Mouse (Mus musculus) lung, postnatal 0 days (tissue): ENCODE results near the gene Asap3. TPM values are rescaled to one million over a fixed set of nuclear protein-coding genes. Genes with fewer than 3 reads are reported as not detected.

Experiments
- ATAC-seq: fragments of 200-750 bp; cut with Nextera tagmentation; 2 replicates; pipeline ENCODE4 v1.8.0; 2017; ENCODE audit warnings: moderate library complexity
- DNase-seq: peaks from one replicate; pipeline ENCODE4 v3.0.0-alpha.2; 2016; ENCODE audit warnings: low spot score
- H3K27ac ChIP-seq: fragments of 300-500 bp; sonication (generic); 2 replicates; pipeline ENCODE4 v1.5.1; 2014; ENCODE audit warnings: antibody characterized with exemption, mild to moderate bottlenecking, low read length, mixed read lengths
- H3K27me3 ChIP-seq: fragments of 300-500 bp; sonication (generic); replicated peaks from 2 replicates; pipeline ENCODE4 v1.6.1; 2014; ENCODE audit warnings: low read length, mixed read lengths; ENCODE audit not compliant: insufficient read depth
- H3K36me3 ChIP-seq: fragments of 300-500 bp; sonication (generic); 2 replicates; pipeline ENCODE4 v1.6.1; 2014; ENCODE audit warnings: low read length, mixed read lengths; ENCODE audit not compliant: insufficient read depth
- H3K4me1 ChIP-seq: fragments of 300-500 bp; sonication (generic); 2 replicates; pipeline ENCODE4 v1.6.1; 2014; ENCODE audit warnings: antibody characterized with exemption, low read depth, low read length, mixed read lengths; ENCODE audit not compliant: insufficient read depth
- H3K4me2 ChIP-seq: fragments of 300-500 bp; sonication (generic); replicated peaks from 2 replicates; pipeline ENCODE4 v1.6.1; 2014; ENCODE audit warnings: low read depth, mild to moderate bottlenecking, low read length, moderate library complexity, mixed read lengths
- H3K4me3 ChIP-seq: fragments of 300-500 bp; sonication (generic); 2 replicates; pipeline ENCODE4 v1.5.1; 2014; ENCODE audit warnings: low read depth, low read length
- H3K9ac ChIP-seq: fragments of 300-500 bp; sonication (generic); replicated peaks from 2 replicates; pipeline ENCODE4 v1.6.1; 2014; ENCODE audit warnings: low read depth, mild to moderate bottlenecking
- H3K9me3 ChIP-seq: fragments of 300-500 bp; sonication (generic); 2 replicates; pipeline ENCODE4 v1.6.1; 2016; ENCODE audit warnings: low read length, mixed read lengths
- CTCF ChIP-seq: IDR thresholded peaks from 2 replicates; pipeline ENCODE4 v1.5.1; 2016; ENCODE audit warnings: antibody characterized with exemption, mild to moderate bottlenecking
- EP300 ChIP-seq: IDR thresholded peaks from 2 replicates; pipeline ENCODE4 v1.6.1; 2016; ENCODE audit warnings: antibody characterized with exemption, mild to moderate bottlenecking, control low read depth
- WGBS: fragments of 180-500 bp; shearing (Covaris S2); extraction: QIAGEN DNeasy Blood & Tissue Kit; methylation state at CpG from one replicate; pipeline ENCODE4 v1.1.7; 2014; 5-methylcytosine and 5-hydroxymethylcytosine counted together
- polyA plus RNA-seq: library from polyadenylated mRNA; unstranded; fragments of >200 nt; fragmentation: Nextera tagmentation; extraction: Ambion mirVana; gene quantifications from 2 replicates; pipeline ENCODE4 v1.2.1, GENCODE M21; 2015

Asap3 gene
- polyA plus RNA-seq, 1 experiment from 2014 or later: 5.4 TPM

DNA sequence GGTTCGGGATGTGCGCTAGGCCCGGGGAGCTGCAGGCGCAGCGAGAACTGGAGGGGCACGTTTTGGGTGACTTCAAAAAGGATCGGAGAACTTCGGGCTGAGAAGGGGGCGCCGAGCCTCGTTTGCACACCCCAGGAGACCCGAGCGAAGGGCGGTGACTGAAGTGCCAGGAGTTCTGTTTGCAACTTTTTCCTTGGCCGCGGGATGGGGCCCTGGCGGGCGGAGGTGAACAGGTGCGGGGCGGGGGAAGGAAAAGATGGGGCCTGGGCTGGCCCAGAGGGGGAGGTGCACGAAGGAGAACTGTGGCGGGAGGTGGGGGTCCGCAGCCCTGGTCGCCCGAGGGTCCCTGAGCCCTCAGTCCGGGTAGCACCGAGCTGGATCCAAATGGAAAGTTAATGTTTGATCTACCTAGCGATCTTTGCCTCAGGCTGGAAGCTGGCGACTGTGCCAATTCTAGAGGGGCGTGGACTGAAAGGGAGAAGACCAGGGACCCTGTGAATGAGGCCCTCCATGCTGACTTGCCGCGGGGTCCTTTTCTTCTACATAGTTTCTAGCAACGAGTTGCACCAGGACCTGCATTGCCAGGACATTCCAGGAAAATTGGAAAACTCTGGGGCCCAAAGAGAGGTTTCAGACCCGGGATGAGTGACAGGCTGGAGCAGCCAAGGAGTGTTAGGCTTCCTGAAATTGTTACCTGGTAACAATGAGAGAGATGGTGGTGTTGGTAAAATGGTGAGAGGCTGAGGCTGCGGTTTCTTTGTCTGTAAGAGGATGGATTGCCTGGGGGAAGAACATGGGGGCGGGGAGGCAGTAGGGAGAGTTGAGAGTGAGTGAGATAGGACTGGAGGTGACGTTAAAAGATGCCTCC is 42.5 kb downstream of the Asap3 start:
- Histone ChIP-seq H3K4me1 (peaks cover 25% of the 10 kb centered on the region), H3K27me3 (peaks cover 8% of the 10 kb centered on the region; the same call in 1 of the 2 replicates), H3K4me3 (peak overlapping the region; percentile 50), H3K36me3 (no peaks in the 10 kb centered on the region), H3K27ac (0 out of 2 replicates have a peak overlapping the region, but pooled peaks have one; percentile 14), H3K4me2 (peak overlapping the region; percentile 95), H3K9ac (no peak overlapping the region; the same call in 1 of the 2 replicates), H3K9me3 (no peaks in the 10 kb centered on the region)
- 2% methylated on average over 33 of the region's 37 CpGs for WGBS
- TF ChIP-seq EP300 (no peak), CTCF (no peak)
- ATAC-seq: no peak
- peak; percentile 45 for DNase-seq

DNA sequence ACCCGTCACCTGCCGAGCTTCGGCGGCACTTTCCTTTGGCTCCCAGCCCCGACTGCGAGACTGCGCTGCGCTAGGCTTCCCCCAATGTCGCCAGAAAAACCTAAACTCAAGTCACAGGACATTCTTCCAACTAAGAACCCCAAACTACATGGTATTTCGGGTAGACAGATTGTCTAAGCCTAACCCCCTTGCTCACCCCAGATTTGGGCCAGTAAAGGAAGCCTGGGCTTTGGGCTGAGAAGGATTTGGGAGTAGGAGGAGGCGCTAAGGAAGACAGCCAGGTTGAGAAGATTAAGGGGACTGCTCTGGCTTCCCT is 43.1 kb downstream of the Asap3 start:
- Histone ChIP-seq H3K9ac (no peak overlapping the region), H3K4me1 (peaks cover 25% of the 10 kb centered on the region), H3K36me3 (no peaks in the 10 kb centered on the region), H3K9me3 (no peaks in the 10 kb centered on the region), H3K4me2 (peak overlapping the region; percentile 95), H3K27me3 (peaks cover 8% of the 10 kb centered on the region; the same call in 1 of the 2 replicates), H3K27ac (0 out of 2 replicates have a peak overlapping the region, but pooled peaks have one; percentile 40), H3K4me3 (peak overlapping the region; percentile 50; the same call in 1 of the 2 replicates)
- 17% methylated on average over 11 of the region's 11 CpGs for WGBS
- DNase-seq (no peak), ATAC-seq (no peak)
- TF ChIP-seq EP300: no peak
- no peak for TF ChIP-seq CTCF

DNA sequence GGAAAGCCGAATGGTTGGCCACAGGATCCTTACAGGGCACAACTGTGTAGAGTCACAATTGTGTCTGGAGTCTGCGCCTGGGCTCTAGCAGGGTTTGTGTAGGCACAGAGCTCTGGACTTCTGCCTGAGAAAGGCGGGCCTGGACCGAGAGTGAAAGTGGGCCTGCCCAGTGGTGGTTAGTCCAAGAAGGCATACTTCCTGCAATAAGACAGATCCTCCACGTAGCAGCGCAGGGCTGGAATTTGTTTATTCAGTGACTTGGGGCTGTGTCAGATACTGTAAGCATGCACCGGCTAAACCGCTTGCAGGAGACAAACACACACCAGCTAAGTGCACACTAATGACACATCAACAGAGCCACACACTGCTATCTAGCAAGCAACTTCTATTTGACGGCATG is 43.6 kb downstream of the Asap3 start:
- Histone ChIP-seq H3K4me2 (peak overlapping the region; percentile 95), H3K4me1 (peaks cover 25% of the 10 kb centered on the region), H3K36me3 (no peaks in the 10 kb centered on the region), H3K4me3 (no peak overlapping the region), H3K27me3 (peaks cover 8% of the 10 kb centered on the region; the same call in 1 of the 2 replicates), H3K27ac (0 out of 2 replicates have a peak overlapping the region, but pooled peaks have one; percentile 40), H3K9ac (no peak overlapping the region), H3K9me3 (no peaks in the 10 kb centered on the region)
- ATAC-seq (peak; percentile 76), DNase-seq (peak; percentile 87)
- WGBS: 8% methylated on average over 9 of the region's 9 CpGs
- TF ChIP-seq CTCF: 0 out of 2 replicates have a peak, but pooled peaks have one; percentile 10
- no peak for TF ChIP-seq EP300

DNA sequence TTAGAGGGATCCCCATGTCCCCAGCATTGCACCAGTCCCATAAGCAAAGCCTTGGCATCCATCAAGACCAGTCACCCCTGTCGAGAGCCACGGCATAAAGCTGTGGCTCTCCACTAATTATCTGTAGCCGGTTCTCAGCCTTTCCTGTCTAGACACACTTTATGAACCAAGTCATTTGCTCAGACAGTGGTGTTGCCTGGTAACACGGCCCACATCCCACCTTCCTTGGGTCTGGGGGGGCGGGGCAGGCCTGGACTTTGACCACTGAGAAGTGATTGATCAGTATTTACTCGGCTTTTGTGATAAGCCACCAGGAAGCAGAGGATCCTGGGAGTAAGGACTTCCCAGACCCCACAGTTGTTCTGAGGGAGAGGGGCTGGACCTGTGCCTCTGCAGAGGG is 49.8 kb downstream of the Asap3 start:
- WGBS: 16% methylated on average over 6 of the region's 6 CpGs
- DNase-seq: no peak
- ATAC-seq: no peak

GRCm38 (mm10) chr4:136256696-136257095 is 50.5 kb downstream of the Asap3 start:
- no peak for ATAC-seq
- H3K9me3 ChIP-seq: no peaks in the 10 kb centered on the region
- DNase-seq: no peak
- TF ChIP-seq CTCF (no peak), EP300 (no peak)
- H3K4me3 ChIP-seq: no peak overlapping the region
- H3K4me1 ChIP-seq: no peaks in the 10 kb centered on the region
- H3K27ac ChIP-seq: no peak overlapping the region
- H3K27me3 ChIP-seq: no peaks in the 10 kb centered on the region
- H3K9ac ChIP-seq: no peak overlapping the region
- WGBS: 62% methylated on average over 10 of the region's 10 CpGs
- no peaks in the 10 kb centered on the region for H3K36me3 ChIP-seq
- H3K4me2 ChIP-seq: no peak overlapping the region

More for the DNA sequence above, 49.8 kb downstream of the Asap3 start:
- Histone ChIP-seq H3K27ac (no peak overlapping the region), H3K4me3 (no peak overlapping the region), H3K36me3 (no peaks in the 10 kb centered on the region), H3K27me3 (no peaks in the 10 kb centered on the region), H3K4me2 (no peak overlapping the region), H3K9me3 (no peaks in the 10 kb centered on the region), H3K4me1 (no peaks in the 10 kb centered on the region), H3K9ac (no peak overlapping the region)
- TF ChIP-seq EP300 (no peak), CTCF (no peak)

GRCm38 (mm10) chr4:136259916-136260315 is 53.8 kb downstream of the Asap3 start:
- H3K4me1 ChIP-seq: no peaks in the 10 kb centered on the region
- H3K9ac ChIP-seq: no peak overlapping the region
- 52% methylated on average over 3 of the region's 3 CpGs for WGBS
- no peak for TF ChIP-seq EP300
- no peak for TF ChIP-seq CTCF
- no peaks in the 10 kb centered on the region for H3K36me3 ChIP-seq
- no peak overlapping the region for H3K4me3 ChIP-seq
- DNase-seq (no peak), ATAC-seq (no peak)
- H3K27me3 ChIP-seq: no peaks in the 10 kb centered on the region
- no peak overlapping the region for H3K27ac ChIP-seq
- no peaks in the 10 kb centered on the region for H3K9me3 ChIP-seq
- no peak overlapping the region for H3K4me2 ChIP-seq
